In genomic region chr11:98134951-98135350, GRCm38 (mm10) we compare ENCODE assay signal across 26 mouse cellular contexts. TPM values are rescaled to one million over a fixed set of nuclear protein-coding genes. Genes with fewer than 3 reads are reported as not detected.
DNase-seq lines count a peak whose midpoint lies in the region; ATAC-seq lines count a peak whose summit lies in the region.
"Had no signal": no experiment of that assay in that cellular context is flagged by ENCODE, and none has a peak within 500 bp of the region (broad histone marks: within the 10 kb centered on the region; RNA-seq: fewer than 3 reads in every experiment).

No protein-coding gene starts in this region.

- H3K9me3 ChIP-seq in heart, embryonic 12.5 days (replicated peaks), result no peaks in the 10 kb centered on the region
- no peaks in the 10 kb centered on the region for H3K9me3 ChIP-seq in hindbrain, embryonic 12.5 days (replicated peaks)
- H3K9me3 ChIP-seq: embryonic facial prominence, embryonic 13.5 days; forebrain, embryonic 12.5 days; heart, embryonic 15.5 days had no signal

- no peaks in the 10 kb centered on the region for H3K27me3 ChIP-seq in heart, embryonic 12.5 days (replicated peaks)
- no peaks in the 10 kb centered on the region for H3K27me3 ChIP-seq in hindbrain, embryonic 12.5 days
- H3K27me3 ChIP-seq: embryonic facial prominence, embryonic 13.5 days; forebrain, embryonic 12.5 days; heart, embryonic 15.5 days had no signal

- no peak overlapping the region for H3K4me3 ChIP-seq in heart, embryonic 12.5 days
- no peak overlapping the region for H3K4me3 ChIP-seq in hindbrain, embryonic 12.5 days
- H3K4me3 ChIP-seq: embryonic facial prominence, embryonic 13.5 days; erythroblast, embryonic 14.5 days; forebrain, embryonic 12.5 days; heart, adult 2 months; heart, embryonic 15.5 days; layer of hippocampus, adult 2 months had no signal

- H3K27ac ChIP-seq in heart, embryonic 12.5 days (ENCODE audit: poor library complexity, severe bottlenecking), result no peak overlapping the region
- no peak overlapping the region for H3K27ac ChIP-seq in hindbrain, embryonic 12.5 days
- H3K27ac ChIP-seq: embryonic facial prominence, embryonic 13.5 days; forebrain, embryonic 12.5 days; heart, adult 2 months; heart, embryonic 15.5 days; layer of hippocampus, adult 2 months had no signal

- no peak overlapping the region for H3K4me2 ChIP-seq in heart, embryonic 12.5 days
- H3K4me2 ChIP-seq in hindbrain, embryonic 12.5 days (replicated peaks), result no peak overlapping the region
- H3K4me2 ChIP-seq: embryonic facial prominence, embryonic 13.5 days; forebrain, embryonic 12.5 days; heart, embryonic 15.5 days; liver, embryonic 11.5 days had no signal

- WGBS in heart, embryonic 12.5 days, result 59% methylated on average over 4 of the region's 4 CpGs
- WGBS in hindbrain, embryonic 12.5 days, result 74% methylated on average over 4 of the region's 4 CpGs

- no peaks in the 10 kb centered on the region for H3K36me3 ChIP-seq in heart, embryonic 12.5 days
- H3K36me3 ChIP-seq in hindbrain, embryonic 12.5 days, result no peaks in the 10 kb centered on the region
- H3K36me3 ChIP-seq: forebrain, embryonic 12.5 days; heart, embryonic 15.5 days had no signal

- peaks cover 12% of the 10 kb centered on the region for H3K4me1 ChIP-seq in heart, embryonic 12.5 days (replicated peaks)
- H3K4me1 ChIP-seq in hindbrain, embryonic 12.5 days, result no peaks in the 10 kb centered on the region

- DNase-seq in adrenal gland, adult (ENCODE audit: inconsistent age in 2 of 2, low spot score in 1 of 2), result peak; percentile 33 to 75
- no peak for DNase-seq in adrenal gland, adult 18-20 months (ENCODE audit: low spot score in 2 of 2)
- peak; percentile 26 to 32 for DNase-seq in heart, postnatal 10 days
- DNase-seq in adrenal gland, postnatal 10 days, result peak; percentile 19
- DNase-seq in retina, embryonic 14.5 days (ENCODE audit: low spot score), result peak; percentile 15
- DNase-seq: cerebellum, adult 11-12 months; cerebellum, postnatal 10 days; embryo, embryonic 11 days; heart, adult 2 months; kidney, adult 8-10 months; kidney, postnatal 14 days; layer of hippocampus, postnatal 36 days; lung, postnatal 4 days; midbrain, embryonic 14.5 days; right cerebral cortex, postnatal 25 days; thymus, postnatal 14 days had no signal

- H3K9ac ChIP-seq in heart, embryonic 12.5 days, result no peak overlapping the region
- no peak overlapping the region for H3K9ac ChIP-seq in hindbrain, embryonic 12.5 days
- H3K9ac ChIP-seq: embryonic facial prominence, embryonic 13.5 days; forebrain, embryonic 12.5 days; heart, embryonic 15.5 days had no signal

- intact Hi-C loops in heart, postnatal 10 days (cut with DNase I), result no loop called here

- no peak for ATAC-seq in heart, embryonic 12.5 days (ENCODE audit: insufficient number of reproducible peaks, low FRiP score)
- ATAC-seq in inflammation-experienced regulatory T-cells, adult 6 months, result no peak
- no peak for ATAC-seq in hindbrain, embryonic 12.5 days (ENCODE audit: low FRiP score)
- ATAC-seq: activated CD4-positive, CD25-positive, alpha-beta regulatory T cell, adult 4 months had no signal

RNA-seq across cellular contexts. Expression of gene Fbxl20, which starts 15.3 kb away (rescaled TPM):
- 10 to 100 TPM; 21.6 to 27.7 TPM for total RNA-seq in adrenal gland, adult 18-20 months (2021)
- total RNA-seq in heart, postnatal 10 days (2021), result 10 to 100 TPM; 21.0 to 27.6 TPM
- 13.3 and 14.8 TPM in 2 replicates for polyA plus RNA-seq in heart, embryonic 12.5 days (2016; fragmentation: Nextera tagmentation; extraction: Ambion mirVana)
- total RNA-seq in adrenal gland, postnatal 10 days (2021), result 10 to 100 TPM; 29.5 to 33.0 TPM
- polyA plus RNA-seq in inflammation-experienced regulatory T-cells, adult 6 months (2017; shearing (Covaris generic)), result 1 to 10 TPM; 3.5 to 7.2 (median 7.2) TPM
- 31.1 and 36.8 TPM in 2 replicates for polyA plus RNA-seq in hindbrain, embryonic 12.5 days (2016; fragmentation: Nextera tagmentation; extraction: Ambion mirVana)

RNA-seq across cellular contexts. Expression of gene Med1, which starts 58.1 kb away (rescaled TPM):
- total RNA-seq in adrenal gland, adult 18-20 months (2021), result 10 to 100 TPM; 41.4 to 66.1 TPM
- total RNA-seq in heart, postnatal 10 days (2021), result 10 to 100 TPM; 45.9 to 46.5 TPM
- 46.3 TPM in 2 replicates for polyA plus RNA-seq in heart, embryonic 12.5 days (2016; fragmentation: Nextera tagmentation; extraction: Ambion mirVana)
- total RNA-seq in adrenal gland, postnatal 10 days (2021), result 10 to 100 TPM; 45.3 to 59.4 TPM
- polyA plus RNA-seq in inflammation-experienced regulatory T-cells, adult 6 months (2017; shearing (Covaris generic)), result 100 to 1,000 TPM in 1 of 3 experiments, 10 to 100 TPM in 2; 47.0 to 108 (median 55.5) TPM
- 74.3 and 84.9 TPM in 2 replicates for polyA plus RNA-seq in hindbrain, embryonic 12.5 days (2016; fragmentation: Nextera tagmentation; extraction: Ambion mirVana)

Comparison
In these comparisons a context has a peak if more than half of its experiments do, and no peak if none do; other contexts are left out.
1. DNase-seq: peak in adrenal gland, adult (2 of 2), heart, postnatal 10 days (2 of 2), adrenal gland, postnatal 10 days (single experiment) and retina, embryonic 14.5 days (single experiment); none in adrenal gland, adult 18-20 months (0 of 2).